Comparison of ENCODE assay signal across 8 mouse cellular contexts in the genomic region with DNA sequence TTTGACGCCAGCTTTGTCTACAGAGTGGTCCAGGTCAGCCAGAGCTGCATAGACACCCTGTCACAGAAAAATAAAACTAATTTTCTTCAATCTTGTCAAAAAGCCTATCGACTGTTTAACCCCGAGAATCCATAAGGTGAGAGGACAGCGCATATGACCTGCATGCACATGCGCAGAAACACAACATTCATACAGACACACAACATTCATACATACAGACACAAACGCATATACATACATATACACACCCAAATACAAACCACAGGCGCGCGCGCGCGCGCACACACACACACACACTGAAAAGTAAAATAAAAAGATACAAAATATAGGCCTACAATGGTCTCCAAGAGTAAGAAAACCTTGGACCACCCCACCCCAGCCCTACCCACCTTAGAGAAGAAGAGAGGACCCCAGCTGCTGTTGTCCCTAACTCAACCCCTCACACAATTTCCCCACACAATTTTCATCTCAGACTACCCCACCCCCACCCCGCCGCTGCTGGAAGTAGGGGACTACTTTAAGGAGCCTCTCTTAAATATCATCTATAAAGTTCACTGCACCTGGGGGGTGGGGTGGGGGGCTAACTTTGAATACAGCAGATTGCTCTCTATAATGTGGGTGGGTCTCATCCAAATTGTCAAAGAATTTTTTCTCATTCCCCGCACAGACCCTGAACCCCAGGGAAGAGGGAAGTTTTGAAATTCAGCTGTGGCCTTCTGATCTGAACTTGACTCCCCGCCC. TPM values are rescaled to one million over a fixed set of nuclear protein-coding genes. Genes with fewer than 3 reads are reported as not detected.
DNase-seq lines count a peak whose midpoint lies in the region; ATAC-seq and TF ChIP-seq lines count a peak whose summit lies in the region.
"Had no signal": no experiment of that assay in that cellular context is flagged by ENCODE, and none has a peak within 500 bp of the region (broad histone marks: within the 10 kb centered on the region; RNA-seq: fewer than 3 reads in every experiment).

No protein-coding gene starts in this region.

- no peak overlapping the region for H3K4me3 ChIP-seq in hindbrain, embryonic 12.5 days
- no peak overlapping the region for H3K4me3 ChIP-seq in hindbrain, embryonic 16.5 days (ENCODE audit: low read length)
- H3K4me3 ChIP-seq in G1E (ENCODE audit: low read depth, low read length) = peak overlapping the region; percentile 13; the same call in 1 of the 2 replicates
- no peak overlapping the region for H3K4me3 ChIP-seq in embryonic facial prominence, embryonic 15.5 days (replicated peaks)
- H3K4me3 ChIP-seq in liver, postnatal 0 days (ENCODE audit: low read depth, low read length) = no peak overlapping the region

- H3K36me3 ChIP-seq in hindbrain, embryonic 12.5 days = no peaks in the 10 kb centered on the region
- no peaks in the 10 kb centered on the region for H3K36me3 ChIP-seq in hindbrain, embryonic 16.5 days (ENCODE audit: control insufficient read depth, insufficient read depth, low read length)
- no peaks in the 10 kb centered on the region for H3K36me3 ChIP-seq in G1E (replicated peaks)
- H3K36me3 ChIP-seq in embryonic facial prominence, embryonic 15.5 days = no peaks in the 10 kb centered on the region
- no peaks in the 10 kb centered on the region for H3K36me3 ChIP-seq in liver, postnatal 0 days (replicated peaks; ENCODE audit: insufficient read depth, low read length)

- no peak for TF ChIP-seq CTCF in G1E (IDR thresholded peaks at IDR 0.05; ENCODE audit: low read depth, low read length)
- TF ChIP-seq CTCF in liver, postnatal 0 days (IDR thresholded peaks at IDR 0.05; ENCODE audit: low read depth) = no peak

- TF ChIP-seq EP300 in liver, postnatal 0 days (IDR thresholded peaks at IDR 0.05; ENCODE audit: low read depth) = no peak

- H3K27ac ChIP-seq in hindbrain, embryonic 12.5 days = peak overlapping the region; percentile 92
- H3K27ac ChIP-seq in hindbrain, embryonic 16.5 days (ENCODE audit: low read depth, low read length) = no peak overlapping the region
- peak overlapping the region; percentile 55; the same call in 1 of the 2 replicates for H3K27ac ChIP-seq in embryonic facial prominence, embryonic 15.5 days (replicated peaks)
- peak overlapping the region; percentile 83 for H3K27ac ChIP-seq in liver, postnatal 0 days (ENCODE audit: low read depth)

- no peaks in the 10 kb centered on the region for H3K9me3 ChIP-seq in hindbrain, embryonic 12.5 days (replicated peaks)
- H3K9me3 ChIP-seq in hindbrain, embryonic 16.5 days (ENCODE audit: control insufficient read depth, low read length) = no peaks in the 10 kb centered on the region
- H3K9me3 ChIP-seq in G1E (replicated peaks) = no peaks in the 10 kb centered on the region; the same call in 1 of the 2 replicates
- H3K9me3 ChIP-seq in embryonic facial prominence, embryonic 15.5 days (replicated peaks) = no peaks in the 10 kb centered on the region
- no peaks in the 10 kb centered on the region for H3K9me3 ChIP-seq in liver, postnatal 0 days (ENCODE audit: low read length)

- peak overlapping the region; percentile 53 for H3K4me2 ChIP-seq in hindbrain, embryonic 12.5 days (replicated peaks)
- no peak overlapping the region; the same call in 1 of the 2 replicates for H3K4me2 ChIP-seq in hindbrain, embryonic 16.5 days (ENCODE audit: low read length)
- no peak overlapping the region for H3K4me2 ChIP-seq in embryonic facial prominence, embryonic 15.5 days (replicated peaks)
- peak overlapping the region; percentile 75 for H3K4me2 ChIP-seq in liver, postnatal 0 days (ENCODE audit: low read depth, low read length)

- H3K9ac ChIP-seq in hindbrain, embryonic 12.5 days = no peak overlapping the region
- H3K9ac ChIP-seq in hindbrain, embryonic 16.5 days (ENCODE audit: low read depth, low read length) = no peak overlapping the region
- no peak overlapping the region for H3K9ac ChIP-seq in embryonic facial prominence, embryonic 15.5 days
- H3K9ac ChIP-seq in liver, postnatal 0 days (replicated peaks) = peak overlapping the region; percentile 42; the same call in 1 of the 2 replicates

- H3K27me3 ChIP-seq in hindbrain, embryonic 12.5 days = no peaks in the 10 kb centered on the region
- H3K27me3 ChIP-seq in hindbrain, embryonic 16.5 days (replicated peaks; ENCODE audit: control insufficient read depth, insufficient read depth, low read length) = no peaks in the 10 kb centered on the region
- no peaks in the 10 kb centered on the region for H3K27me3 ChIP-seq in G1E (ENCODE audit: insufficient read depth, low read length)
- no peaks in the 10 kb centered on the region for H3K27me3 ChIP-seq in embryonic facial prominence, embryonic 15.5 days
- no peaks in the 10 kb centered on the region for H3K27me3 ChIP-seq in liver, postnatal 0 days (ENCODE audit: insufficient read depth, low read length)

- peaks cover 42% of the 10 kb centered on the region for H3K4me1 ChIP-seq in hindbrain, embryonic 12.5 days
- peaks cover 34% of the 10 kb centered on the region for H3K4me1 ChIP-seq in hindbrain, embryonic 16.5 days (ENCODE audit: control insufficient read depth, insufficient read depth, low read depth, low read length)
- H3K4me1 ChIP-seq in G1E (ENCODE audit: insufficient read depth, low read depth, low read length) = peaks cover 65% of the 10 kb centered on the region
- H3K4me1 ChIP-seq in embryonic facial prominence, embryonic 15.5 days = peaks cover 46% of the 10 kb centered on the region
- peaks cover 31% of the 10 kb centered on the region for H3K4me1 ChIP-seq in liver, postnatal 0 days (ENCODE audit: insufficient read depth)

- no peak for ATAC-seq in hindbrain, embryonic 12.5 days (ENCODE audit: low FRiP score)
- no peak for ATAC-seq in hindbrain, embryonic 16.5 days
- no peak for ATAC-seq in G1E (ENCODE audit: extremely low read depth, insufficient number of reproducible peaks, low FRiP score, poor library complexity, severe bottlenecking)
- ATAC-seq in embryonic facial prominence, embryonic 15.5 days (ENCODE audit: insufficient number of reproducible peaks, low FRiP score, low TSS enrichment, low read depth) = no peak
- ATAC-seq in liver, postnatal 0 days = no peak

- no peak for DNase-seq in G1E (ENCODE audit: low spot score)
- no peak for DNase-seq in liver, postnatal 0 days
- no peak for DNase-seq in cerebellum, adult 9-10 months
- DNase-seq in embryo, embryonic 9.5 days (ENCODE audit: extremely low spot score) = no peak
- DNase-seq: adrenal gland, adult 8-10 months had no signal

- 77% methylated on average over 16 of the region's 17 CpGs for WGBS in hindbrain, embryonic 12.5 days
- WGBS in hindbrain, embryonic 16.5 days = 74% methylated on average over 17 of the region's 17 CpGs
- 73% methylated on average over 17 of the region's 17 CpGs for WGBS in embryonic facial prominence, embryonic 15.5 days
- WGBS in liver, postnatal 0 days (ENCODE audit: insufficient replicate concordance) = 73% methylated on average over 17 of the region's 17 CpGs

RNA-seq across cellular contexts. Expression of a gene that starts 52.2 kb away (rescaled TPM):
- 63.6 and 67.9 TPM in 2 replicates for polyA plus RNA-seq in hindbrain, embryonic 12.5 days (2016; fragmentation: Nextera tagmentation; extraction: Ambion mirVana)
- 34.0 and 35.3 TPM in 2 replicates for polyA plus RNA-seq in hindbrain, embryonic 16.5 days (2015; fragmentation: Nextera tagmentation; extraction: Ambion mirVana)
- 217 and 257 TPM in 2 replicates for total RNA-seq in G1E (2014; fragmentation: Nextera tagmentation)
- 83.7 and 125 TPM in 2 replicates for total RNA-seq in G1E (2017)
- 57.8 and 76.7 TPM in 2 replicates for polyA plus RNA-seq in G1E (2012)
- polyA plus RNA-seq in embryonic facial prominence, embryonic 15.5 days (2015; fragmentation: Nextera tagmentation; extraction: Ambion mirVana) = 46.7 and 53.0 TPM in 2 replicates
- polyA plus RNA-seq in liver, postnatal 0 days (2015; fragmentation: Nextera tagmentation; extraction: Ambion mirVana) = 14.1 and 17.2 TPM in 2 replicates

Comparison
In these comparisons a context has a peak if more than half of its experiments do, and no peak if none do; other contexts are left out.
1. H3K4me2 ChIP-seq: peak in hindbrain, embryonic 12.5 days (single experiment) and liver, postnatal 0 days (single experiment); none in hindbrain, embryonic 16.5 days (single experiment) and embryonic facial prominence, embryonic 15.5 days (single experiment).